Mouse (Mus musculus): ENCODE measurements around the gene Olfr957. TPM values are rescaled to one million over a fixed set of nuclear protein-coding genes. Genes with fewer than 3 reads are reported as not detected.

Olfr957 gene
- polyA plus RNA-seq, 1 experiment from 2014 or later, result not detected

Other genes with a start within 250 kb of the Olfr957 start
- gene Olfr945, start 239.0 kb downstream of the Olfr957 start, polyA plus RNA-seq (2016; fragmentation: Nextera tagmentation; extraction: Ambion mirVana), result not detected in 2 replicates
- gene Olfr948, start 189.8 kb downstream of the Olfr957 start, polyA plus RNA-seq (2016; fragmentation: Nextera tagmentation; extraction: Ambion mirVana), result not detected in 2 replicates
- not detected in 2 replicates for gene Olfr951, start 128.4 kb downstream of the Olfr957 start, polyA plus RNA-seq (2016; fragmentation: Nextera tagmentation; extraction: Ambion mirVana)
- gene Olfr952, start 88.7 kb downstream of the Olfr957 start, polyA plus RNA-seq (2016; fragmentation: Nextera tagmentation; extraction: Ambion mirVana), result not detected in 2 replicates
- gene Olfr954, start 59.1 kb downstream of the Olfr957 start, polyA plus RNA-seq (2016; fragmentation: Nextera tagmentation; extraction: Ambion mirVana), result not detected in 2 replicates
- gene Olfr955, start 43.9 kb downstream of the Olfr957 start, polyA plus RNA-seq (2016; fragmentation: Nextera tagmentation; extraction: Ambion mirVana), result not detected in 2 replicates
- gene Olfr44, start 21.8 kb downstream of the Olfr957 start, polyA plus RNA-seq (2016; fragmentation: Nextera tagmentation; extraction: Ambion mirVana), result not detected in 2 replicates
- gene Olfr958, start 38.2 kb upstream of the Olfr957 start, polyA plus RNA-seq (2016; fragmentation: Nextera tagmentation; extraction: Ambion mirVana), result not detected in 2 replicates
- gene Olfr959, start 59.8 kb upstream of the Olfr957 start, polyA plus RNA-seq (2016; fragmentation: Nextera tagmentation; extraction: Ambion mirVana), result not detected in 2 replicates
- 4.0 and 4.2 TPM in 2 replicates for gene AW551984, start 88.6 kb upstream of the Olfr957 start, polyA plus RNA-seq (2016; fragmentation: Nextera tagmentation; extraction: Ambion mirVana)
- not detected in 2 replicates for gene Olfr148, start 94.8 kb upstream of the Olfr957 start, polyA plus RNA-seq (2016; fragmentation: Nextera tagmentation; extraction: Ambion mirVana)
- gene Olfr960, start 105.6 kb upstream of the Olfr957 start, polyA plus RNA-seq (2016; fragmentation: Nextera tagmentation; extraction: Ambion mirVana), result not detected in 2 replicates
- not detected in 2 replicates for gene Olfr961, start 129.3 kb upstream of the Olfr957 start, polyA plus RNA-seq (2016; fragmentation: Nextera tagmentation; extraction: Ambion mirVana)
- not detected in 2 replicates for gene Olfr963, start 151.4 kb upstream of the Olfr957 start, polyA plus RNA-seq (2016; fragmentation: Nextera tagmentation; extraction: Ambion mirVana)
- not detected in 2 replicates for gene Olfr149, start 191.3 kb upstream of the Olfr957 start, polyA plus RNA-seq (2016; fragmentation: Nextera tagmentation; extraction: Ambion mirVana)
- gene Olfr965, start 195.5 kb upstream of the Olfr957 start, polyA plus RNA-seq (2016; fragmentation: Nextera tagmentation; extraction: Ambion mirVana), result not detected in 2 replicates
- gene Olfr150, start 215.2 kb upstream of the Olfr957 start, polyA plus RNA-seq (2016; fragmentation: Nextera tagmentation; extraction: Ambion mirVana), result not detected in 2 replicates
- not detected in 2 replicates for gene Olfr967, start 230.4 kb upstream of the Olfr957 start, polyA plus RNA-seq (2016; fragmentation: Nextera tagmentation; extraction: Ambion mirVana)

Measured in forebrain, embryonic 10.5 days (tissue).